Mouse (Mus musculus): ENCODE data around the gene Prkn. TPM values are rescaled to one million over a fixed set of nuclear protein-coding genes. Genes with fewer than 3 reads are reported as not detected.

Prkn gene
- polyA plus RNA-seq, 1 experiment from 2014 or later: 1.00 TPM

- no peaks in the 10 kb centered on the region for H3K4me1 ChIP-seq (ENCODE audit: insufficient read depth)
- H3K4me3 ChIP-seq (ENCODE audit: low read depth, low read length): no peak overlapping the region
- DNase-seq: no peak
- H3K27me3 ChIP-seq (ENCODE audit: insufficient read depth, low read length): no peaks in the 10 kb centered on the region
- no peak overlapping the region for H3K27ac ChIP-seq (ENCODE audit: low read depth)
- H3K9me3 ChIP-seq (ENCODE audit: low read length): no peaks in the 10 kb centered on the region
- TF ChIP-seq EP300 (IDR thresholded peaks at IDR 0.05; ENCODE audit: low read depth) (no peak), CTCF (IDR thresholded peaks at IDR 0.05; ENCODE audit: low read depth) (no peak)
- H3K9ac ChIP-seq (replicated peaks): no peak overlapping the region
- H3K4me2 ChIP-seq (ENCODE audit: low read depth, low read length): no peak overlapping the region
- ATAC-seq: no peak
- H3K36me3 ChIP-seq (replicated peaks; ENCODE audit: insufficient read depth, low read length): no peaks in the 10 kb centered on the region
- WGBS (ENCODE audit: insufficient replicate concordance): 74% methylated on average over 2 of the region's 2 CpGs
Measured at GRCm38 (mm10) chr17:11432593-11432992, 592.4 kb downstream of the Prkn start.

- no peak for ATAC-seq
- Histone ChIP-seq H3K27ac (ENCODE audit: low read depth) (no peak overlapping the region), H3K9ac (replicated peaks) (no peak overlapping the region), H3K4me2 (ENCODE audit: low read depth, low read length) (no peak overlapping the region), H3K4me1 (ENCODE audit: insufficient read depth) (no peaks in the 10 kb centered on the region), H3K27me3 (ENCODE audit: insufficient read depth, low read length) (no peaks in the 10 kb centered on the region), H3K36me3 (replicated peaks; ENCODE audit: insufficient read depth, low read length) (no peaks in the 10 kb centered on the region), H3K4me3 (ENCODE audit: low read depth, low read length) (no peak overlapping the region), H3K9me3 (ENCODE audit: low read length) (no peaks in the 10 kb centered on the region)
- 74% methylated on average over 2 of the region's 2 CpGs for WGBS (ENCODE audit: insufficient replicate concordance)
- TF ChIP-seq CTCF (IDR thresholded peaks at IDR 0.05; ENCODE audit: low read depth) (no peak), EP300 (IDR thresholded peaks at IDR 0.05; ENCODE audit: low read depth) (no peak)
- DNase-seq: no peak
Measured at GRCm38 (mm10) chr17:11462721-11463120, 622.5 kb downstream of the Prkn start.

GRCm38 (mm10) chr17:11466095-11466494, 625.9 kb downstream of the Prkn start:
- WGBS (ENCODE audit: insufficient replicate concordance): 83% methylated on average over 2 of the region's 2 CpGs
- no peaks in the 10 kb centered on the region for H3K4me1 ChIP-seq (ENCODE audit: insufficient read depth)
- no peak for DNase-seq
- no peak overlapping the region for H3K4me3 ChIP-seq (ENCODE audit: low read depth, low read length)
- no peaks in the 10 kb centered on the region for H3K27me3 ChIP-seq (ENCODE audit: insufficient read depth, low read length)
- H3K9me3 ChIP-seq (ENCODE audit: low read length): no peaks in the 10 kb centered on the region
- no peak for TF ChIP-seq EP300 (IDR thresholded peaks at IDR 0.05; ENCODE audit: low read depth)
- TF ChIP-seq CTCF (IDR thresholded peaks at IDR 0.05; ENCODE audit: low read depth): no peak
- H3K27ac ChIP-seq (ENCODE audit: low read depth): no peak overlapping the region
- H3K9ac ChIP-seq (replicated peaks): no peak overlapping the region
- no peaks in the 10 kb centered on the region for H3K36me3 ChIP-seq (replicated peaks; ENCODE audit: insufficient read depth, low read length)
- no peak overlapping the region for H3K4me2 ChIP-seq (ENCODE audit: low read depth, low read length)
- no peak for ATAC-seq

- 84% methylated on average over 2 of the region's 2 CpGs for WGBS (ENCODE audit: insufficient replicate concordance)
- no peak for TF ChIP-seq EP300 (IDR thresholded peaks at IDR 0.05; ENCODE audit: low read depth)
- no peak for TF ChIP-seq CTCF (IDR thresholded peaks at IDR 0.05; ENCODE audit: low read depth)
Measured at GRCm38 (mm10) chr17:11468624-11469023, 628.4 kb downstream of the Prkn start.

GRCm38 (mm10) chr17:11483032-11483431, 642.8 kb downstream of the Prkn start:
- ATAC-seq (no peak), DNase-seq (no peak)
- Histone ChIP-seq H3K4me1 (ENCODE audit: insufficient read depth) (no peaks in the 10 kb centered on the region), H3K27ac (ENCODE audit: low read depth) (no peak overlapping the region), H3K4me3 (ENCODE audit: low read depth, low read length) (no peak overlapping the region), H3K9me3 (ENCODE audit: low read length) (no peaks in the 10 kb centered on the region), H3K27me3 (ENCODE audit: insufficient read depth, low read length) (no peaks in the 10 kb centered on the region), H3K4me2 (ENCODE audit: low read depth, low read length) (no peak overlapping the region), H3K36me3 (replicated peaks; ENCODE audit: insufficient read depth, low read length) (no peaks in the 10 kb centered on the region), H3K9ac (replicated peaks) (no peak overlapping the region)
- TF ChIP-seq EP300 (IDR thresholded peaks at IDR 0.05; ENCODE audit: low read depth): no peak
- no peak for TF ChIP-seq CTCF (IDR thresholded peaks at IDR 0.05; ENCODE audit: low read depth)
- 42% methylated on average over 2 of the region's 2 CpGs for WGBS (ENCODE audit: insufficient replicate concordance)

More at GRCm38 (mm10) chr17:11468624-11469023, 628.4 kb downstream of the Prkn start:
- Histone ChIP-seq H3K4me2 (ENCODE audit: low read depth, low read length) (no peak overlapping the region), H3K27me3 (ENCODE audit: insufficient read depth, low read length) (no peaks in the 10 kb centered on the region), H3K4me1 (ENCODE audit: insufficient read depth) (no peaks in the 10 kb centered on the region), H3K36me3 (replicated peaks; ENCODE audit: insufficient read depth, low read length) (no peaks in the 10 kb centered on the region), H3K4me3 (ENCODE audit: low read depth, low read length) (no peak overlapping the region), H3K9ac (replicated peaks) (no peak overlapping the region), H3K27ac (ENCODE audit: low read depth) (no peak overlapping the region), H3K9me3 (ENCODE audit: low read length) (no peaks in the 10 kb centered on the region)
- DNase-seq (no peak), ATAC-seq (no peak)

- no peak for ATAC-seq
- no peaks in the 10 kb centered on the region for H3K4me1 ChIP-seq (ENCODE audit: insufficient read depth)
- H3K36me3 ChIP-seq (replicated peaks; ENCODE audit: insufficient read depth, low read length): no peaks in the 10 kb centered on the region
- WGBS (ENCODE audit: insufficient replicate concordance): 69% methylated on average over 4 of the region's 4 CpGs
- H3K27ac ChIP-seq (ENCODE audit: low read depth): no peak overlapping the region
- H3K4me2 ChIP-seq (ENCODE audit: low read depth, low read length): no peak overlapping the region
- H3K9ac ChIP-seq (replicated peaks): no peak overlapping the region
- DNase-seq: no peak
- H3K27me3 ChIP-seq (ENCODE audit: insufficient read depth, low read length): no peaks in the 10 kb centered on the region
- H3K9me3 ChIP-seq (ENCODE audit: low read length): 0 out of 2 replicates have a peak, but pooled peaks cover 3% of the 10 kb centered on the region
- no peak overlapping the region for H3K4me3 ChIP-seq (ENCODE audit: low read depth, low read length)
- TF ChIP-seq CTCF (IDR thresholded peaks at IDR 0.05; ENCODE audit: low read depth) (no peak), EP300 (IDR thresholded peaks at IDR 0.05; ENCODE audit: low read depth) (no peak)
Measured at GRCm38 (mm10) chr17:11490051-11490450, 649.9 kb downstream of the Prkn start.

- no peak for DNase-seq
- ATAC-seq: no peak
- Histone ChIP-seq H3K27ac (ENCODE audit: low read depth) (no peak overlapping the region), H3K9ac (replicated peaks) (no peak overlapping the region), H3K4me2 (ENCODE audit: low read depth, low read length) (no peak overlapping the region), H3K4me3 (ENCODE audit: low read depth, low read length) (no peak overlapping the region), H3K4me1 (ENCODE audit: insufficient read depth) (no peaks in the 10 kb centered on the region), H3K27me3 (ENCODE audit: insufficient read depth, low read length) (no peaks in the 10 kb centered on the region), H3K36me3 (replicated peaks; ENCODE audit: insufficient read depth, low read length) (no peaks in the 10 kb centered on the region), H3K9me3 (ENCODE audit: low read length) (no peaks in the 10 kb centered on the region)
- 77% methylated on average over 7 of the region's 7 CpGs for WGBS (ENCODE audit: insufficient replicate concordance)
- TF ChIP-seq EP300 (IDR thresholded peaks at IDR 0.05; ENCODE audit: low read depth) (no peak), CTCF (IDR thresholded peaks at IDR 0.05; ENCODE audit: low read depth) (no peak)
Measured at GRCm38 (mm10) chr17:11502556-11502955, 662.4 kb downstream of the Prkn start.
